Mouse (Mus musculus) erythroblast, embryonic 14.5 days (primary cell): Measurements from ENCODE around the gene Fstl3. TPM values are rescaled to one million over a fixed set of nuclear protein-coding genes. Genes with fewer than 3 reads are reported as not detected.

Experiments used
- H3K27me3 ChIP-seq: 2 replicates; pipeline ENCODE4 v1.6.1; 2012; ENCODE audit warnings: inconsistent platforms; ENCODE audit not compliant: control insufficient read depth
- H3K36me3 ChIP-seq: 2 replicates; pipeline ENCODE4 v1.6.1; 2012; ENCODE audit warnings: mild to moderate bottlenecking, inconsistent platforms; ENCODE audit not compliant: control insufficient read depth
- H3K4me1 ChIP-seq: 2 replicates; pipeline ENCODE4 v1.6.1; 2012; ENCODE audit warnings: inconsistent platforms; ENCODE audit not compliant: control insufficient read depth
- H3K4me3 ChIP-seq: replicated peaks from 2 replicates; pipeline ENCODE3; 2012; ENCODE audit warnings: moderate library complexity, mild to moderate bottlenecking, inconsistent platforms
- H3K9me3 ChIP-seq: 2 replicates; pipeline ENCODE4 v1.6.1; 2012; ENCODE audit warnings: low read length, inconsistent platforms, mixed read lengths; ENCODE audit not compliant: control insufficient read depth
- GATA1 ChIP-seq: IDR thresholded peaks from 2 replicates; pipeline ENCODE4 v1.6.1; 2012; ENCODE audit warnings: low read length, inconsistent platforms, mixed read lengths
- TAL1 ChIP-seq: IDR thresholded peaks from 3 replicates; pipeline ENCODE4 v1.6.1; 2012; ENCODE audit warnings: low read length, inconsistent platforms, mixed read lengths
- polyA plus RNA-seq: library from polyadenylated mRNA; stranded (reverse); fragments of >175 nt; gene quantifications from 2 replicates; pipeline ENCODE4 v1.2.3, GENCODE M21; 2012

Fstl3 gene
- polyA plus RNA-seq, 1 experiment = 0.02 TPM

DNA sequence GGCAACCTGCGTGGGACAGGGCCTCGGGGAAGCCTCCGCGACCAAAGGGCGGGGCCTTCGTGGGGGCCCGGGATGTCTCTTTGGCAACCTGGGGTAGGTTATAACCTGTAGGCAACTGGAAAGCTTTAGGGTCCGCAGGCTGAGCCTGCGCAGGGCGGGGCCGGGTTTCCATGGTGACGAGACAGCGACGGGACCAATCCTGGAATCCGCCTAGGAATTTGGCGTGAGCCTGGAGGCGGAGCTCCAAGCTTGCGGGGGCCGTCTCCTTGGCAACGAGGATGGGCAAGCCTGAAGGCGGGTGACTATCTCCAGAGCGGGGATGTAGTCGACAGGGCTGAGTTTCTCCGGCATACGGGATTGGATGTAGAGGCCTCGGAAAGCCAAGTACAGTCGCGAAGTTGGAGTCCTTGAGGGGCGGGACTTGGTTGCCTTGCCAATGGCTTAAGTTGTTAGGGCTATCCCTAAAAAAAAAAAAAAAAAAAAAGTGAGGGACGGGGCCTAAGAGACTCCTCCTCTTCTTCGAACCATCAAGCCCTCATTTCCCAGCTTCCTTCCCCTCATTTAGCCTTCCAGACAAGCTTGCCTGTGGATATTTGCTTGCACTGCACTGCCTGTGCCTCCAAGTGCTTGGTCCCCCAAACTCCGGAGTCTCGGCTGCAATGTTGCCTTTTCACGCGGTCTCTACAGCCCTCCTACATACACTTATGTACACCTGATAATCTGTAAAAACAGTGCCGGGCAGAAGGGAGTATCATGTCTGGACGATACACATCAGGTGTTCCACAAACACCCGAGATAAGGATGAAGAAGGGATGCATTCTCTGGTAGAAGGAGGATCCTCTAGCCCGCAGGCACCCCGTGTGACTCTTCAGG, 9.5 kb upstream of the Fstl3 start:
- Histone ChIP-seq H3K4me1 (peaks cover 54% of the 10 kb centered on the region), H3K4me3 (peak overlapping the region; percentile 78), H3K36me3 (peaks cover 28% of the 10 kb centered on the region), H3K27me3 (peaks cover 9% of the 10 kb centered on the region), H3K9me3 (peaks cover 7% of the 10 kb centered on the region)
- no peak for TF ChIP-seq TAL1

- peaks cover 20% of the 10 kb centered on the region for H3K36me3 ChIP-seq
- TF ChIP-seq GATA1 = no peak
- TF ChIP-seq TAL1 = no peak
- peak overlapping the region; percentile 2 for H3K4me3 ChIP-seq
- peaks cover 49% of the 10 kb centered on the region for H3K4me1 ChIP-seq
- H3K27me3 ChIP-seq = peaks cover 9% of the 10 kb centered on the region
- H3K9me3 ChIP-seq = peaks cover 8% of the 10 kb centered on the region
These were observed 8.7 kb upstream of the Fstl3 start for GRCm38 (mm10) chr10:79768400-79768799.

DNA sequence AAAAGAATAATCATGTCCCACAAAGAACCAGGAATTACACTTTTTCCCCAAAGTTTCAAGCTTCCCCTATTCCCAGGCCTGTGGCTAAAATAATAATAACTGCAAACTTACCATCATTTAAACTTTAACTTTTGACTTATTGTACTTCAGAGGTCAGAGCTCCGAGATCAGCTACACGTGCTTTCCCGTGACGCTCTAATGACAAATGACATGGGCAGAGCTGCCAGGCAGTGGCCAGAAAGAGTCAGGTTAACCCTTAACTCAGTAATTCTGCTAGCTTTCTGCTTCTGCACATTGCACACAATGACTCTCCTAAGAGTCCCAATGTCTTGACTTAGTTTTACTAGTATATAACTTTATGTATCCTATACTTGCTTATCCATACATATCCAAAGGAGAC, 7.7 kb upstream of the Fstl3 start:
- H3K4me1 ChIP-seq = peaks cover 39% of the 10 kb centered on the region
- no peak for TF ChIP-seq GATA1
- TF ChIP-seq TAL1 = no peak
- H3K27me3 ChIP-seq = peaks cover 9% of the 10 kb centered on the region
- peaks cover 11% of the 10 kb centered on the region for H3K36me3 ChIP-seq
- peaks cover 8% of the 10 kb centered on the region for H3K9me3 ChIP-seq
- no peak overlapping the region for H3K4me3 ChIP-seq

- peaks cover 16% of the 10 kb centered on the region for H3K4me1 ChIP-seq
- H3K27me3 ChIP-seq = peaks cover 23% of the 10 kb centered on the region
- no peak overlapping the region for H3K4me3 ChIP-seq
- TF ChIP-seq GATA1 (no peak), TAL1 (no peak)
- peaks cover 17% of the 10 kb centered on the region for H3K9me3 ChIP-seq
- H3K36me3 ChIP-seq = no peaks in the 10 kb centered on the region
These were observed 4.8 kb upstream of the Fstl3 start for GRCm38 (mm10) chr10:79772320-79772719.

- peaks cover 17% of the 10 kb centered on the region for H3K9me3 ChIP-seq
- peaks cover 32% of the 10 kb centered on the region for H3K27me3 ChIP-seq
- H3K4me1 ChIP-seq = peaks cover 7% of the 10 kb centered on the region
- H3K4me3 ChIP-seq = no peak overlapping the region
- H3K36me3 ChIP-seq = no peaks in the 10 kb centered on the region
- no peak for TF ChIP-seq GATA1
- no peak for TF ChIP-seq TAL1
These were observed 3.9 kb upstream of the Fstl3 start for GRCm38 (mm10) chr10:79773208-79773607.

DNA sequence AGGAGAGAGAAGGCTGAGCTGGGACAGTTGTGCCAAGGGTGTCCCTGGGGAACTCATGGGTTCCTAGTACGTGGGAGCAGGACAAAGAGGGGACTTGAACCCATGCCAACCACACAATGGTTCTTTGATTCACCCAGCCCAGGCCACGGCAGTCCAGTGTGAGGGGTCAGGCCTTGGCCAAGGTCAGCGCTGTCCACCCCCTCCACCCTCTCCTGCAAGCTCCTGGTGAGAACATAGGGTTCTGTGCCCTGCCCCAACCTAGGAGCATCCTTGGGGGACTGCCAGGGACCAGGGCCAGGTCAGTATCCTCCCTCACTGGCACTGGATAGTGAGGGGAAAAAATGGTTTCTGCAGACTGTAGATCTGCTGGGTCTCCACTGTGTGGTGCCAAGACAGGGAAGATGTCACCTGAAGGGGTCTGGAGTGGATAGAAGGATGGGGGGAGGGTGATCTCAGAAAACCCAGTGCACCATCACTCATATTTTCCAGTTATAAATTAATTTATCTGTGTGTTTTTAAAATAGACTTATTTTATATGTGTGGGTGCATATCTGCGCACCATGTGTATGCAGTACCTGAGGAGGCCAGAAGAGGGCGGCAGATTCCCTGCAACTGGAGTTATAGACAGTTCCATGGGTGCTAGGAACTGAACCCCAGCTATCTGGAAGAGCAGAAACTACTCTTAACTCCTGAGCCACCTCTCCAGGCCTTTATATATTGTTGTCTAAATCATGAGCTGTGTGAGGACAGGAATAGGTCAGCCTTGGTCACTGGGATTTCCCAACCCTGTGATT, 2.4 kb upstream of the Fstl3 start:
- no peak overlapping the region for H3K4me3 ChIP-seq
- TF ChIP-seq GATA1 (no peak), TAL1 (no peak)
- peaks cover 47% of the 10 kb centered on the region for H3K27me3 ChIP-seq
- peaks cover 17% of the 10 kb centered on the region for H3K9me3 ChIP-seq
- H3K4me1 ChIP-seq = peaks cover 5% of the 10 kb centered on the region
- H3K36me3 ChIP-seq = no peaks in the 10 kb centered on the region

GRCm38 (mm10) chr10:79778006-79778405, 934 bp downstream of the Fstl3 start:
- Histone ChIP-seq H3K4me3 (no peak overlapping the region), H3K4me1 (peaks cover 27% of the 10 kb centered on the region), H3K36me3 (no peaks in the 10 kb centered on the region), H3K27me3 (peaks cover 53% of the 10 kb centered on the region), H3K9me3 (peaks cover 14% of the 10 kb centered on the region)
- TF ChIP-seq GATA1 (no peak), TAL1 (no peak)

DNA sequence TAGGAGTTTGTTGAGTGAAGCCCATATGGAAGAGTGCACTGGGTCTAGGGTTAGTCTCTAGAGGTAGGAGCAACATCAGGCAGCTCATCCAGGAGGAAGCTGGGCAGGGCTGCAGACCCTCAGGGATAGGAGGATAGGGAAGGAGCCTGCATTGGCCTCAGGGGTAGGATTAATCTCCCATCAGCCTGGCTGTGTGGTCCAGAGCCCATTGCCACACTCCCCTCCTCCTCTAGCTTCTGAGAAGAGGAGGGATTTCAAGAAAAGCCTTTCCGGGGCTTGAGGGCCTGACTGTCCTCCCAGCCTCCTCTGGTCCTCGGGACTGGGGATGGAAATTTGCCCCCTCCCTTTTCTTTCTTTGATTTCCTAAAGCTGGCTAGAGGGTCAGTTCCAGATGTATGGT, 2.1 kb downstream of the Fstl3 start:
- Histone ChIP-seq H3K27me3 (peaks cover 54% of the 10 kb centered on the region), H3K36me3 (no peaks in the 10 kb centered on the region), H3K4me1 (peaks cover 27% of the 10 kb centered on the region), H3K9me3 (peaks cover 14% of the 10 kb centered on the region), H3K4me3 (no peak overlapping the region)
- TF ChIP-seq GATA1 = no peak
- TF ChIP-seq TAL1 = no peak
